Mouse (Mus musculus): ENCODE measurements around the gene Prpf18.
"Not testable (repeated sequence)": the region's sequence is repeated elsewhere in the genome, so short reads cannot be mapped to it uniquely, and the experiment has no call there.

DNA sequence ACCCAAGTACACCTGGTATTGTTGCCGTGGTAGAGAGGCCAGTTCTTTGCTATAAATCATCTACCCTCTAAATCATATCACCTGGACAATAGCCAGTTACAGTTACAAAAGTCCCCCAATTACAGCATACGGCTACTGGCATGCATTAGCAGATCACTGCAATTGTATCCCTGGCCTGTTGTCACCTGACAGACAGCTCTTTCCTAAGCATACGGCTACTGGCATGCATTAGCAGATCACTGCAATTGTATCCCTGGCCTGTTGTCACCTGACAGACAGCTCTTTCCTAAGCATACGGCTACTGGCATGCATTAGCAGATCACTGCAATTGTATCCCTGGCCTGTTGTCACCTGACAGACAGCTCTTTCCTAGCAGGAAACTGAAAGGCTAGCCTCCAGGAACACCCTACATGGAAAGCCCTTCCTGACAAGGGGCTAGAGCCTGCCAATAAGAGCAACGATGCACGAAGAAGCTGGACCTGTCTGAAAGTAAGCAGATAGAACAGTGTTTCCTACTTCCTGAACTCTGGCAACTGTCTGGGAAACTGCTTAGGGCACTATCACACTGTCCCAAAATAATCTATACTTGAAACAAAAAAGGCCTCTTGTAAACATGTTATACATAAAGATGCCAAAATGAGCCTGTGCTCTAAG is 37.5 kb downstream of the Prpf18 start:
- not testable (repeated sequence) for TF ChIP-seq POLR2A (IDR thresholded peaks at IDR 0.05; ENCODE audit: insufficient read depth, low read depth, low read length); CTCF (IDR thresholded peaks at IDR 0.05)

All from heart, adult 2 months (tissue).